Mouse (Mus musculus): ENCODE results near the gene Ccdc22.
A peak's percentile ranks its signal among the peaks of the same experiment; 100 is the strongest.

GRCm38 (mm10) chrX:7645349-7645748, 40.0 kb upstream of the Ccdc22 start:
- TF ChIP-seq MAX (IDR thresholded peaks at IDR 0.05; ENCODE audit: low read depth) (no peak), POLR2A (IDR thresholded peaks at IDR 0.05; ENCODE audit: insufficient read length, low read depth) (no peak), CEBPB (IDR thresholded peaks at IDR 0.05; ENCODE audit: insufficient read depth, poor library complexity, severe bottlenecking) (no peak), USF1 (IDR thresholded peaks at IDR 0.05; ENCODE audit: low read depth) (peak; percentile 93)

All from myocyte (in vitro differentiated cells).